Mouse (Mus musculus) liver (tissue): ENCODE measurements at regions not wholly inside any gene's neighbourhood (a gene's known extent, or its start where the extent isn't known, plus 50 kb on each side); places are given as distances from the start of the nearest gene placed in this dataset.

Experiments
- DNase-seq: peaks from one replicate; pipeline ENCODE4 v3.0.0-alpha.2; 2020; ENCODE audit warnings: mixed read lengths

DNA sequence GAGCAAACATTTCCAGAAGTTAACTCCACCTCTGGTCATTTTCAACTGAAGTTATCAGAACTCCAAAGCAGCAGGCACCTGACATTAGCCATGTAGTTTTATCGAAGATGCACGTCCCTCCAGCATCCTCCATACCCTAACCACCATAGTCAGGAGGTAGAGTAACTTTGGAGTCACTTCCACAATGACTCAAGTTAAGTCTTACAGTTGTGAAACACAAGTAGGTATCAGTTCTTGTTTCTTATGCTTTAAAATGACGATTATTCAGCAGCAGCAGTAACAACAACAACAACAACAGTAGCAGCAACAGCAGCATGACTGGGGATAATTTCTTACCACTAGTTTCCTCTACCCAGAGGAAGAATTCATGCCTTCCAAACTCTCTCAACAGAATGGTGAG lies 51.3 kb upstream of the Tank start:
- no peak for DNase-seq

DNA sequence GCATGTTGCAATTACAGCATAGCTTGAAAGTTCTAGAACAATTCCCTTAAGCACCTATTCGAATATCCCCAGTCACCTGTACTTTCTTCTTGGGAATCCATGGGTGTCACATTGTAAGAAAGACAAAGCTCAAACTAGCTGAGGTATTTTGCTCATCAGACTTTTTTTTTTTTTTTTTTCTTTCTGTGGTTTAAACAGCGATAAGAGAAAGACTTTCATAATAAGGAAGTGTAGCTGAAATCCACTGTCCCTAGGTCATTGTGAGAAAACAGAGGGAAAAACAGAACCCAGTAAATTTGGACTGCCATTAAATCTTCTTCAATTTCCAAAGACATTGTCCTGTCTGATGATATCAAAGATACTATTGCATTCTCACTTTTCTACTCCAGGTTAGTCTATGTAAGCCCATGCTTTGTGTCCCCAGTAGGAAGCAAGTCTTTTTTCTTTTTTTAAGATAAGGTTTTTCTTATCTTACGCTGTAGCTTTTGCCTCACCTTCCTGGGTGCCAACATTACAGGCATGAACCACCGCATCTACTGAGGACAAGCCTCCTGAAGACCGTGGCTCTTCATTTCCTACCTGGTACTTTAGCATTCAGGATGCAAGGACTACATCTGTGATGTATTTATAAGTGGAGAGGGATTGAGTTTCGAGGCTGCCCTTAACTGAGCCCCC lies 54.2 kb upstream of the Tank start:
- no peak for DNase-seq

DNA sequence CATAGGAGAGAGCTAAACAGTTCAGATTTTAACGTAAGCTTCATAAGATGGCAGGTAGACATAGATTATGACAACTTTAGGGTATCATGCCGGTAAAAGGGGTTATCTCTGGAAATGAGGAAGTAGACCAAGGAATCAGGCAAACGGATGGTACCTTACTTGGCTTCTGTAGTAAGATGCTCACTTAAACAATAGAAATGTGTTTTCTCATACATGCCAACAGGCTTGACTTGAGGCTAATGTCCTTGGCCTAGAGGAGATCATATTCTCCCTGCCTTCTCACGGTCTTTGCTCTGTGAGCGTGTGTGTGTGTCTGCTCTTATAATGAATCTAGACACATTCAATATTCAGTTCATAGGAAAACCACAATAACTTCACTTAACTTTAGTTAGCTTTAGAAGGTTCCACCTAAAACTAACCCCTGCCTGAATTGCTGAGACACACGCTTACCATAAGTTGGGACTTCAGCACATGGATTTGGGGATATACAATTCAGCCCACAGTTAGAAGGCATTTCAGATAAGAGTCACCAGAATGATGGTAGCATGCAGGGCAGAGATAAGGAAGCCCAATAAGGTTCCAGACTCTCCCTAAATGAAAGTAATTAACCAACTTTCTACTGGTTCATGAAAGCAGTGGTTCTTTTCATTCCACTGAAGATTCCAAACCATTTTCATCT lies 63.8 kb upstream of the Tank start:
- no peak for DNase-seq

DNA sequence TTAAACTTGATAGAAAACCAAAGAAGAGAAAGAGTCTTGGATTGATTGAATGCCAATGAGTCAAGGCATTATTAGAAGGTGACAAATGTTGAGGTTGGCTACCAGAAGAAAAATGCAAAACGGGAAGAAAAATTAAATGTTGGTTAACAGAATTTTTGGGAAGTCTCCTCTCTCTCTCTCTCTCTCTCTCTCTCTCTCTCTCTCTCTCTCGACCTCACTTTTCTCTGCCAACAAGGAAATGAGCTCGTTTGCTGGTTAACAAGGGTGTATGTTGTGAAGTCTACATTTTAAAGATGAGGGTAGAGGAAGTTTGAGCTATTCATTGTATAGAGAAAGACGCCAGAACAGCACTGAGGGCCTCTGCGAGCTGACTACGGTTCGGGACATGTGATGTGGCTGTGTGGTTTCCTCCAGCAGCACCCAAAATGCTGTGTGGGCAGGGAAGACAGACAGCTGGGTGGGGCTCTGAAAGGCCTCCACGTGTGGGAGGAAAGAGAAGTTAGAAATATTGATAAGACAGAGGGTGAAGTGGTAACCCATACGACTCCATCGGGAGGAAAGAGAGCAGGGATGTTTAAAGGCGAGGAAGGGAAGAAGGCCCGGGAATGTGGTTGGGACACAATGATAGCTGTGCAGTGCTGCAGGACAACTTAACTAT lies 64.5 kb upstream of the Tank start:
- DNase-seq = peak; percentile 85

DNA sequence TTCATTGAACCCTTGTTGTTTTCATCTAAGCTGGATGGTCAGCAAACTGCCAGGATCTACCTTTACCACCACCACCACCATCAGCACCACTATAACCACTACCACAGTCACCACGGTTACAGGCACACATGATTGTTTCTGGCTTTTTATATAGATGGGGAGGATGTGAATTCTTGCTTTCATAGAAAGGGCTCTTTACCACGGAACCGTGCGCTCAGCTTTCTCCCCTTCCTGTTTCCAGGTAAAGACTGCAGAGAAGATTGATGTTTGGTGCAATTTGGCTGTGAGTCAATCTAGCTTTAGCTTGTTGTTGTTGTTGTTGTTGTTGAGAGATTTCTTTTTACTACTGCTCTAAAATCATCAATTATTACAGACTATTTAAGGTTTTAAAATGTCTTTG lies 74.8 kb upstream of the Tank start:
- no peak for DNase-seq

DNA sequence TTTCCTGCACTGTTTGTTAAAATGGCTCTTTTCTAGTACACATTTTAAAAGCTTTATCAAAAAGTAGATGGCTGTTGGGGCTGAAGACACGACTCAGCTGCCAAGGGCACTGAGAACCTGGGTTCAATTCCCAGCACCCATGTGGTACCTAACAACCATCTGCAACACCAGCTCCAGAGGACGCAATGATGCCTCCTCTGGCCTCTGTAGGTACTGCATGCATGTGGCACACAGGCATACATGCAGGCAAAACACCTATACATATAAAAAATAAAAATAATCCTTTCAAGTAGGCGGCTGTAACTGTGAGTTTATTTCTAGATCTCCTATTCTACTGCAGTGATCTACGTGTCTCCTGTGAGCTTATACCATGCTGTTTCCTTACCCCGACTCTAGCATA lies 76.5 kb upstream of the Tank start:
- no peak for DNase-seq

DNA sequence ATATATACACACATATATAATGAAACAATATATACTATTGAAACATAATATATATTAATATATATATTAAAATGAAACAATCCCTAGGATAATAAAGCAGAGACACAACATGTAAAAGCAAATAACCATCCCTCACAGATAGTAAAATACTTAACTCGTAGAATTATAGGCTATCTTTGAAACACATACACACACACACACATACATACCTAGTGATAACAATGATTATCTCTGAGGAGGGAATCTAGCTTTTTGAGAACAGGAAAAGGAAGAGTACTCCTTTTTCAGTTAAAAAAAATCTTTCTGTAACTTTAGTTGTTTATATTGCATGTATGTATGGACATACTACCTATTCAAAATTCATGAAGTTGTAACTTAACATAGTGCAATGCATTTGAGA lies 79.1 kb upstream of the Tank start:
- no peak for DNase-seq

DNA sequence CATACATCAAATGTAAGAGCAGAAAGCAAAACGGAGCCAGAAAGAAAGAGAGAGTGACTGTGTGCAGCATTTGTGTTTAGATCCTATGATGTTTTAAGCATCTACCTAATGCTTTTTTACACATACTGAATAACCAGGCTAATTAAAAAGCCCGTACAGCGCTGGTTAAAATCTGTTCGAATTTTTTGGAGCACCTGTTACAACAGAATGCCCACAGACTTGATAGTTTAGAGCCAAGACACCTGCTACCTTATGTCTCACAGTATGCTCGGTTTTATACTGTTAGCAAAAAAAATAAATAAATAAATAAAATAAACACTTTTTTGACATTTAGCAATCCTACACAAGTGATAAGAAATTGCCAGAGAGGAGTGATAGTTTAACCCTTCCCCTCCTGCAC lies 80.5 kb upstream of the Tank start:
- DNase-seq = no peak

DNA sequence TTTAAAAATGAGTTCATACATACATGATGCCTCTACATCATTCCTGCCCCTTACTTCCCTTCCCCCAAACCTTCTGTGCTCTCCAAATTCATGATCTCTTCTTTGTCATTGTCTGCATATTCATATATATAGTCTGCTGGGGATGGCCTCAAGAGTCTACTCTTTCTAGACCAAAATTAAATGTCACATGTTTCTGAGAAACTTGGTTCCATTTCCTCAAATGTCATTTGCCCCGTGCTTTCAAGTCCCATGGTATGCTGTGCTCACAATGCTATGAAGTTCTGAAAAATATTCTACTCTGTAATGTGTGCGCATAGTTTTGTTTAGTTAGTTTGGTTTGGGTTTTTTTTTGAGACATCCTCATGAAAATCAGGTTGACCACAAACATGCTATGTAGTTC lies 81.4 kb upstream of the Tank start:
- DNase-seq = no peak

DNA sequence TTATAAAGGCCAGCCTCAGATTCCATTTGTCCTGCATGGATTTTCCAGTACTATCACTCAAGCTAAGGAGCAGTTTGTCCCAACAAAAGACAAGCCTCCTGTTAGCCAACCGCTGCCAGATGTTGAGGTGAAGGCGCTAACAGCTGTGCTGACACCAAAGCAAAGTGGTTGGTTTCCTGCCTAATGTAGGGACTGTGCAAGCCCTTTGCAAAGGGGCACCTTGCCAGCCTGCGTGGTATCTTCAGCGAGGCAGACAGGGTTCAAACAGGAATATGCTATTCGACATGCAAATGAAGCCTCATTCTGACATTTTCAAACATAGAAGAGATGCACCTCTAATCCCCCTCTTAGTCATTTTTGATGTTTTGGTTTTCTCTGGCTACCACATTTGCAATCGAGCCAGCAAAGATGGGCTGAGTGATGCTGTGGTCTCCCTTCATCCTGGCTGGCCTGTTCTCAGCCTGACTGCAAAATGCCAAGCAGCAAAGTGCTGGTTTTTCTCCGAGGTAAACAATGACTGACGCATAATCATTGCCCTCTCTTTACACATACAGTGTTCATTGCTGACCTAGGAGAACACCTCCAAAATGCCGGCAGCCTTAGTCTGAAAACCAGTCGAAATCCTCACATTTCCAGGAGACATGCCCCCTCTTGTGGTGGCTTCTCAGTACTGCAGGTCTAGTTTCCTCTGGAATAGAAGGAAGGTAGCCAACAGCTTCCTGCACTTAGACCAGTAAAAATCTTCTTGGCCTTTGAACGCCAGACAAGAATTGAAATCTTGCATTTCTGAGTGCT lies 84.3 kb upstream of the Tank start:
- DNase-seq = peak; percentile 78

DNA sequence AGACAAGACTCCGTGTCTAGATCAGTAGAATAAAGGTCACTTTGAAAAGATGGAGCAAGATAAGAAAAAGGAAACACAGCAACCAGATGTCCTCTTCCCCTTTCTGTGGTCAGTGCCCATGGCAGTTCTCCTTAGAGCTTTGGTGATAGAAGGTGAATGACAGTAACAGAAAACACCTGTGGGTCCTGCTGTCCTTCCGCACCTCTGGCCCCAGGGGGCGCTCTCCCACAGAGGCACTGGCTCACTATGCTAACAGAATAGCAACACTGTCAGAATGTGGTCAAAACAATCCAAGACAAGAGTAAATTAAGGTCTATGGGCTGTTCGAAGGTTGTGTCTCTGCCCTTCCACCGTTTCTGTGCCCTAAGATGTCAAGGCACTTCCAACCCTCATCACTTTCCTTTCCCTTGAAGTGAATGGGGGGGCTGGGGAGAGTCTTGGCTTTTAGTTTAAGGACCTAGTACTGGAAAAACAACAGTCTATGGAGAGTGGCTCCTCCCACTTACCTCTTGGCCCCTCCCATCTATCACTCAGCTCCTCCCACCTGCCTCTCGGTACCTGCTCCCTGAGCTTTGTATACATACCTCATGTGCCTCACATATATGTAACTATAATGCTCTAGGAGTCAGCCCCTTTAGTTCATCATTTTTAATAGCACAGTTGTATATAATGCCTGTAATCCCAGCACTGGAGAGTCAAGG lies 86.2 kb upstream of the Tank start:
- peak; percentile 65 for DNase-seq

DNA sequence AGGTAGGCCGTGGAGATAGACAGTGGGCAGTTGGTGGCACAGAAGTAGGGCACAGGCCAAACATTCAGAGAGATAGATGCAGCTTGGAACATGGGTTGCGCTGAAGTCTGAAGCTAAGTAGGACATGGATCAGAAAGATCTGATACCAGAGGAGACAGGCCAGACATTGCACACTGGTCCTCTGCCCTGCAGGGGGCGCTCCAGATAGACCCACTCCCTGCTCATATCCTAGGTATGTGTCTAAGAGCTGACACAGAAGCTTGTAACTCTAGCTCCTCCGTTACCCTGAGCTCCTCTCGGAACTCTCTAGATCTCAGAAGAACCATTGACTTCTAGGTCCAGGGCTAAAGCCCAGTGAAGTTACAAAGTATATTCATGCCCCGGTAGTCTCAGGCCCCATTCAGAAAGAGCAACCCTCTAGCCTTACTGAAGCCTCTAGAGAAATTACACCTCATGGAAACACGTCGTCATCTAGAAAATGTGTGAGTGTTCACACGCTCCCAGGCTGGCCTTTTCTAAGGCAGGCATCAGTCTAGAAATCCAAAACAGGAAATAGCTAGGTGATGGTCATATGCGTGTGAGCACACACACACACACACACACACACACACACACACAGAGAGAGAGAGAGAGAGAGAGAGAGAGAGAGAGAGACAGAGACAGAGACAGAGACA lies 87.8 kb upstream of the Tank start:
- peak; percentile 49 for DNase-seq

DNA sequence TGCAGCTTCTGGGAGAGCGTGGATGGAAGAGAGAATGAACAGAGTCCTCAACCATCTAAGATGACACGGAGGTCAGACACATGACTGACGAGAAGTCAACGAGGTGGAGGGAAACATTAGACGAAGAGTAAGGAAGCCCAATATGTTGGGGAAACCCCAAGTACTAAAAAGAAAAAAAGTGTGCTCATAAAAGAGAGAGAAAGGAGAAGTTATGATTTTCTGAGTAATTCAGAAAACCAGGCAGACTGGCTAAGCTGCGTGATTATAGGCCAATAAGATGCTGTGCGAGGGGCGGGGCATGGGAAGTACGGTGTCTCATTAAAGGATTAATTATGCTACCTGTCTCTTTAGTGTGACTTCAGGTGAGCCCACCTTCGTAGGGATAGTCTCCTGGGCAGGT lies 88.6 kb upstream of the Tank start:
- DNase-seq = no peak

DNA sequence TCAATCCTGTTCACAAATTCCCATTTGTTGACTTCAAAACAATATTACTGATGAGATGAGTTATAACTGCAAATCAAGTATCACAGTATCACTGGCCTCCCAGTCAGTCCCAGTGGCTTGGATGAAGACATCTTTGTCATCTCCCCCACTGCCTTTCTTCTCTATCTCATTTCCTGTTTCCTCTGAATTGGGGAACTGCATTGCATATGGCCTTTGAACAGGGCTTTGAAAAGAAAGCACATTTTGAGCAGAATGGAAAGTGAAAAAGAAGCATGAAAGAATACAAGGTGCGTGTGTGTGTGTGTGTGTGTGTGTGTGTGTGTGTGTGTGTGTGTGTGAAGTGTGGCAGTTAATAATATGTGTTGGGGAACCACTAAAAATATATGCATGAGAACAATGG lies 94.6 kb upstream of the Tank start:
- DNase-seq = no peak

DNA sequence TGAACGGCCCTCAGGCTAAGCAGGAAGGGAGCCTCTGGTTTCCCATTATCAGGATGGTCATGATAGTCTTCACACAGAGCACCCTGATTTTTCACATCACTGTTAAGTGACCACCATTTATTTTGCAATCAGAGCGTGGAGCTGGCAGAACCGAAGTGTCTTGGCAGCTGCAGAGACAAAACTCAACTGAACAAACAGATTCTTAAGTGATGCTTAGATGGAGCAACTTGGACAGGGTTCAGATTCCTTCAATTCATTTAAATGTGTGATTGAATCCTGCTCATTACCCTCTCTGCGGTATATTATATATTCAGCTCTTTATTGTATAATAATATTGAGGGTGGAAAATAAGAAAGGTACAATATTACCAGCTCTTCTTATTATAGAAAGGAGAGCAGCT lies 101.7 kb upstream of the Tank start:
- no peak for DNase-seq

DNA sequence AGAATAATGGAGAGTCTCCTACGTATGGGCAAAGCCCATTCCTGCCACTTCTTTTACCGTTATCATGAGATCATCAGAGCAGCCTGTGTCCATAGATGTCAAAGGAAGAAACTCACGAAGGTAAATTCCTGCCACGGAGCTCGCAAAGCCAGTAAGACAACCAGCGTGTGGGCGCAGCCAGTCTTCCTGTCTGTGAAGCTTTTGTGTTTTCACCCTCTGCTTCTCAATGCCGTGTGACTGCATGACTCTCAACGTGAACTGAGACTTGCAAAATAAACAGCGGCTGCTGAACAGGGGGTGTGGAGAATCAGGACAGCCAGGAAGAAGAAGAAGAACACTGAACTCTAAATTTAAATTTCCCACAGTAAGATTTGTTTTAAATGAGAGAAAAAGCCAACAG lies 103.8 kb upstream of the Tank start:
- no peak for DNase-seq

DNA sequence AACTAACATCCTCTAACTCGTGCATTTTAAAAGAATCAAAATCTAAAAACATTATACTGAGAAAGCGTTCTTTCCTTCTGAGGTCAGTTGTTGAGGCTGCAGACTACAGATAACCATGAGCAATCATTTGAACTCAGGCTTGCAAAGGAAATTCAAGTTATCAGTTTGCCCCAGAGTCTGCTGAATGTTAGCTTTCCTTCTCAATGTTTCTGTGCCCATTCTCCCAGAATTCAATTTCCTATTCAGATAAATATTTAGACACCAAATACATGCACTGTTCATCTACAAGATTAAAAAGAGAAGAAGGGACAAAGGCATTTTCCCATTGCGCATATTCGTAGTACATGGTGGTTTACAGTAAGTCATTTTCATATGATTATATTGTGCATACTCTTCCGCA lies 107.9 kb upstream of the Tank start:
- no peak for DNase-seq

DNA sequence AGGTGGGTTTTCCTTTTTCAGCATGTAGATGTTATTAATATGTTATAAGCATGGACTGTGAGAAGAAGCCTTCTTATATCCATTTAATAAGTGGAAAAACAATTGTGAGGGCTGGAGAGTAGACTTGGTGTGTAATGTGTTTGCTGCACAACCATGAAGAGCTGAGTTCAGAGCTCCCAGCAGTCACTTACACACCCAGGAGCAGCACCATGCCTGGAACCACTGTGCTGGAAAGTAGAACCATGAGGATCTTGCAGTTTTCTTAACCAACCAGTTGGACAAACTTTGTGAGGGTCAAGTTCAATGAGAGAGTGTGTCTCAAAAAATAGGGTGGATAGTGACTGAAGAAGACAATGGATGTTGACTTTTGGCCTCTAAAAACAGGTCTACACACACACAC lies 108.3 kb upstream of the Tank start:
- no peak for DNase-seq

DNA sequence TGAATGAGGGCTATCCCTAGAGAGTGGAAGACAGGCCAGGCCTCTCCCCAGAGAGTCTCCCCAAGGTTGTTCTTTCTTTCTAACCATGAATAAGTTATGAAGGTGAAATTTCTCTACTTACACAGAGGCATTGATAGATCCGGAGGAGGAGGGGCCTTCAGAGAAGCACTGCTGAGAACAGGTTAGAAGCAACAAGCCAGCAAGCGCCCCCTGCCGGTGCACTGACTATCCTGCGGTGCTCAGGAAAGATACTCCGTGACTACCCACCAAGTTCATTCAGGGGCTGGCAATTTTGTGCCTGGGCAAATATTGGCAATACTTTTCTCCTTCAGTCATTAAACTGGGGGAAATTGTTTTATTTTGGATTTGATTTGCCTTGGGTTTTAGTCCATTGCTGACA lies 122.5 kb upstream of the Tank start:
- peak; percentile 70 for DNase-seq

DNA sequence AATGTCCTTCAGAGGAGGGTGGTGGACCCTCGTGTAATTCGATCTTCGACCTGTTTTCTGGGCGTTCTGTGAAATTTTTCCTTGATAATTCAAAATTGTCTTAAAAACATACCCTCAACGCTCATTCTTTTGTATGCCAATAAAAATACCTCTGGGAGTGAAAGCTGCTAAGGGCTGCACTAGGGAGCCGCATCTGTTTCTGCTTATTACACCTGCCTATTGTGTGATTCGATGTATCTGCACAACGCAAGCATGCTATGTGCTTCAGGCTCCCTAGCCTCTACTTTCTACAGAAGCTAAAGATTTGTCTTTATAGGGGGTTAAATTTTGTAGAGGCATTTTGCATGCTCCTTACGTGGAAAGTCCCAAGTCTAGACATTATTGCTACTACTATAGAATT lies 123.7 kb upstream of the Tank start:
- no peak for DNase-seq

DNA sequence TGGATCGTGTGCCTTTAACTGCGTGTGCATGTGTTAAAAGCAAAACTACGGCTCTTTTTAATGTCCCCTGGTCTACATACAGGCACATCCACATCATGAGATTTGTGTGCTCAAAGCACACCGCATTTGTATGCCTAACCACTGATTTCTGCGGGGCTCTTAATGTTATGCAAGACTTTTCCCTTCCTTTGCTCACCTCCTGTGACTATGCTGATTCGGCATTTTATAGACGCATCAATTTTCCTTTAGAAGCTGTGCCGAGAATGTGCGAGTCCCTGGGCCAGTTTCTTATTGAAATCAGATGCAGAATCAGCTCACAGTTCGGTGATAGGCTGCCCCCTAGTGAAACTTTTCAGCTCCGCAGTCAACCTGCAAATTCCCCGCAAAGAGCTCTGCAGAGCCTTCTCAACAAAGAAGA lies 124.1 kb upstream of the Tank start:
- DNase-seq = peak; percentile 71

DNA sequence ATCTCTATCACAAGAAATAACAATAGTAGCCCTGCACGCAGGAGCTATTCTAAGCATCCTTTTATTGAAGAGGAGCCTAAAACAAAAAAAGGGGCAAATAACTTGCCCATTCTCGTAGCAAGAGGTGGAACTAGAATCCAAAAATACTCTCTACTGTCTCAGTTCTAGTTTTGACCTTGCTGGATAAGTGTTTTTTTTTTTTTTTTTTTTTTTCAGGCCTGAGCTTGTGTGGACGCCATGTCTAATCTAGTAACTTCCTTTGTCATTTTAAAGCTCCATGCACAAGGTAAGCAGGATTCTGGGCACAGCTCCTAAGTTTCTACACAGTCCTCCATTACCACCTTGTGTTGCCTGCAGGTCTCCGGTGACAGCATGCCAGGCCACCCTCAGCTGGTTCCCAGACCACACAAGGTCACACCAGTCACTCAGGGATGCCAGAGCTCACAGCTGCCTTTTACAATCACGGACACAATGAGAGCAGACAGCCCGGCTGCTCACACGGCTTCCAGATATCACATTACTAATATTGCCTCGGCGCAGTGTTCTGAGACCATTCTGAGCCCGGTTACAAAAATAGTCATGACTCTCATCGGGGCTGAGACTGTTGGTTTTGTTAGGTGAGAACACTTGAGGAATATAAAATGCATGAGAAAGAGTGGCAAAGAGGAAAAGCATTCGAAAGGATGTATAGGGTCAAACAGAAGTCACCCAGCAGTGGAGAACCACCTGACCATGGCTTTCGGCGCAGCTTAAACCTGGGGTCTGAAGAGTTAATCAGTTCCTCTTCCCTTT lies 124.7 kb upstream of the Tank start:
- DNase-seq = peak; percentile 4
